Mouse (Mus musculus) embryonic facial prominence, embryonic 15.5 days (tissue): ENCODE results near the gene Myocd. TPM values are rescaled to one million over a fixed set of nuclear protein-coding genes. Genes with fewer than 3 reads are reported as not detected.

Source experiments
- ATAC-seq: fragments of 200-750 bp; cut with Nextera tagmentation; 2 replicates; pipeline ENCODE4 v1.8.0; 2017; ENCODE audit warnings: low read depth, moderate TSS enrichment; ENCODE audit not compliant: insufficient number of reproducible peaks, low FRiP score, low TSS enrichment
- H3K27ac ChIP-seq: fragments of 300-500 bp; sonication (generic); replicated peaks from 2 replicates; pipeline ENCODE4 v1.5.1; 2015; ENCODE audit warnings: mild to moderate bottlenecking, inconsistent platforms
- H3K27me3 ChIP-seq: fragments of 300-500 bp; sonication (generic); 2 replicates; pipeline ENCODE4 v1.6.1; 2015; ENCODE audit warnings: inconsistent platforms
- H3K36me3 ChIP-seq: fragments of 300-500 bp; sonication (generic); 2 replicates; pipeline ENCODE4 v1.6.1; 2015; ENCODE audit warnings: mild to moderate bottlenecking, inconsistent platforms
- H3K4me1 ChIP-seq: fragments of 300-500 bp; sonication (generic); 2 replicates; pipeline ENCODE4 v1.6.1; 2015; ENCODE audit warnings: inconsistent platforms
- H3K4me2 ChIP-seq: fragments of 300-500 bp; sonication (generic); replicated peaks from 2 replicates; pipeline ENCODE4 v1.6.1; 2015; ENCODE audit warnings: mild to moderate bottlenecking, inconsistent platforms
- H3K4me3 ChIP-seq: fragments of 300-500 bp; sonication (generic); replicated peaks from 2 replicates; pipeline ENCODE4 v1.5.1; 2015; ENCODE audit warnings: mild to moderate bottlenecking, inconsistent platforms
- H3K9ac ChIP-seq: fragments of 300-500 bp; sonication (generic); 2 replicates; pipeline ENCODE4 v1.6.1; 2015; ENCODE audit warnings: inconsistent platforms
- H3K9me3 ChIP-seq: fragments of 300-500 bp; sonication (generic); replicated peaks from 2 replicates; pipeline ENCODE4 v1.6.1; 2016; ENCODE audit warnings: inconsistent platforms
- WGBS: fragments of 180-500 bp; shearing (Covaris S2); methylation state at CpG from one replicate; pipeline ENCODE4 v1.1.7; 2015; 5-methylcytosine and 5-hydroxymethylcytosine counted together
- polyA plus RNA-seq: library from polyadenylated mRNA; unstranded; fragments of >200 nt; fragmentation: Nextera tagmentation; extraction: Ambion mirVana; gene quantifications from 2 replicates; pipeline ENCODE4 v1.2.1, GENCODE M21; 2015

Myocd gene
- polyA plus RNA-seq, 1 experiment from 2014 or later: 7.9 TPM

DNA sequence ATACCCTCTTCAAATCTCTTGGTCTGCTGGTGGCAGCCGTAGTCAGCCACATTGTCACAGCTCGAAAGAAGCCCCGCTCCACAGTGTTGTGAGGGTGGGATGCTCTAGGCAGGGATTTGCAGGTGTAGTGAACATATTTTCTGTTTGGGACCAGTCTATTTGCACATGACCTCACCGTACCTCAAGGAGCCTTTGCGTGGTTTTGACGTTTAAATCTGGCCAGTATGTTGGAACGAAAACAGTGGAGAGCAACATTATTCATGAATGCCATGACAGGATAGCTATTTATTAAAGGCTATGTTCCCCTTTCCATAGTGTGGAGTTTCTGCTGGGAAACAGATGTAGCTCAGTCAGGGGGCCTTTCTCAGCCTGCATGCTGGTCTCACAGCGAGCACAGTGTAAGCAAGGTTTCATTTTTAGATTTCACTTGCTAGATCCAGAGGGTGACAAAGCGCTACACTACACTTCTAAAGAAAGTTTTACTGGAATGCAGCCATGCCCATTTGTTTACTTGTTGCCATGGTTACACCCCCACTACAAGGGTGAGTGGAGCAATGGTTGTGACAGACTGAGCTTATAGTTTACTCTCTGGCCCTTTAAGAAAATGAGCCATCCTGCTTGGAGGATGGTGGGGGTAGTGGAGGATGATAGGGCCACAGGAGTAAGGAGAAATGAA is 54.7 kb downstream of the Myocd start:
- 53% methylated on average over 9 of the region's 9 CpGs for WGBS
- H3K4me2 ChIP-seq: no peak overlapping the region

DNA sequence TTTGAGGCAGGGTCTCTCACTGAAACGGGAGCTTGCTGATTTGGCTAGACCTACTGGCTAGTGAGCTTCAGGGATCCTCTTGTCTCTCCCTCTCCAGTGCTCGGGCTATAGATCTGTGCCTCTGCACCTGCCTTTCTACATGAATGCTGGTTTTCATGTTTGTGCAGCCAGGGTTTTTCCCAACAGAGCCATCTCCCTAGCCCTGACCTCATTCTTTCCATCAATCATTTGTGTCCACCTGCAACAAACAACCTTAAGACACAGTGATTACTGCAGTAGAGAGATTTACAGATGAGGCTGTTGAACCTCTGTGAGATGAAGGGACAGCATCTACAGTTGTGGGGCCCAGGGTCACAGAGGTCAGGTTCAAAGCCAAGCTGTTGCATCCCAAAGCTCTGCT is 56.0 kb downstream of the Myocd start:
- no peak for ATAC-seq
- H3K27me3 ChIP-seq: no peaks in the 10 kb centered on the region
- H3K9me3 ChIP-seq: no peaks in the 10 kb centered on the region
- H3K36me3 ChIP-seq: no peaks in the 10 kb centered on the region
- WGBS: 90% methylated on average over 2 of the region's 2 CpGs
- H3K4me2 ChIP-seq: no peak overlapping the region
- H3K4me3 ChIP-seq: no peak overlapping the region
- H3K27ac ChIP-seq: no peak overlapping the region
- no peak overlapping the region for H3K9ac ChIP-seq
- H3K4me1 ChIP-seq: no peaks in the 10 kb centered on the region; the same call in 1 of the 2 replicates

More for the DNA sequence above, 54.7 kb downstream of the Myocd start:
- Histone ChIP-seq H3K9me3 (no peaks in the 10 kb centered on the region), H3K4me1 (no peaks in the 10 kb centered on the region; the same call in 1 of the 2 replicates), H3K4me3 (no peak overlapping the region), H3K27me3 (no peaks in the 10 kb centered on the region), H3K27ac (no peak overlapping the region), H3K36me3 (no peaks in the 10 kb centered on the region), H3K9ac (no peak overlapping the region)
- ATAC-seq: no peak

DNA sequence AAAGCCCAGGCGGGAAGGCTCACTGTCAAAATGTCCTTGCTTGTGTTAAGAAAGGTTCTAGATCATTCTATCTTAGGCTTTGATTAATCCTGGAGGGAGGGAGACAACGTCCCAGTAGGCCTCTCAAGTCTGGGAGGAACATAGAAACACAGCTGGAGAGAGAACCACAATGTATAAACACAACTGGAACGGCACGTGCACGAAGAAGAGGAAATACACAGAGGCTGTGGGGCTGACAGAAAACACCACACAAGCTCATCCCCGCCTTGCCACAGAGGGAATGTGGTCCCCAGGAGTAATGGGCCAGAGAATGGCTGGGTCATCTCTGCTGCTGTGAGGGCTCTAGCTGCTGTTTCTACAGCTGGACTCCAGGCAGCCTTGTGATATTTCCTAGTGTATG is 58.1 kb downstream of the Myocd start:
- no peaks in the 10 kb centered on the region; the same call in 1 of the 2 replicates for H3K4me1 ChIP-seq
- H3K27ac ChIP-seq: no peak overlapping the region
- no peaks in the 10 kb centered on the region for H3K27me3 ChIP-seq
- H3K9me3 ChIP-seq: no peaks in the 10 kb centered on the region
- H3K4me3 ChIP-seq: no peak overlapping the region
- no peak for ATAC-seq
- H3K36me3 ChIP-seq: no peaks in the 10 kb centered on the region
- no peak overlapping the region for H3K9ac ChIP-seq
- H3K4me2 ChIP-seq: no peak overlapping the region
- WGBS: 70% methylated on average over 6 of the region's 6 CpGs

DNA sequence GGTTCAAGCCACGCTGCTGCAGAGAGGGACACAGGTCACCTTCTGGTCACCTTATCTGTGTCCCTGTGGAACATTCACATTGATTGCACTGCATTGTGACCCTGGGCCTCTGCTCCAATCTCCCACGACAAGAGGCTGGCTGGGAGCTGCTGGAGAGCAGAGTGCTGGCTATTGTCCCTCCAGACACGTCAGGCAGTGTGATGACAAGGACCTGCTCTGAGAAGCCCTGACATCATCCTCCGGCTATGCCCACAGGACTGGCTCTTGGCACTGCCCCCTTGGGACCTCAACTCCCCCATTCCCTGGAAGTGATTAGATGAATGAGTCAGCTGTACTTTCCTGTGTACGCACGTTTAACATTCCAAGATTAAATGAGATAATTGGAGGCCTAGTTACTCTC is 60.3 kb downstream of the Myocd start:
- WGBS: 42% methylated on average over 6 of the region's 6 CpGs
- no peak overlapping the region for H3K4me3 ChIP-seq
- no peaks in the 10 kb centered on the region for H3K4me1 ChIP-seq
- H3K36me3 ChIP-seq: no peaks in the 10 kb centered on the region
- no peak for ATAC-seq
- no peaks in the 10 kb centered on the region for H3K27me3 ChIP-seq
- H3K9ac ChIP-seq: no peak overlapping the region
- H3K27ac ChIP-seq: no peak overlapping the region
- no peak overlapping the region for H3K4me2 ChIP-seq
- no peaks in the 10 kb centered on the region for H3K9me3 ChIP-seq

DNA sequence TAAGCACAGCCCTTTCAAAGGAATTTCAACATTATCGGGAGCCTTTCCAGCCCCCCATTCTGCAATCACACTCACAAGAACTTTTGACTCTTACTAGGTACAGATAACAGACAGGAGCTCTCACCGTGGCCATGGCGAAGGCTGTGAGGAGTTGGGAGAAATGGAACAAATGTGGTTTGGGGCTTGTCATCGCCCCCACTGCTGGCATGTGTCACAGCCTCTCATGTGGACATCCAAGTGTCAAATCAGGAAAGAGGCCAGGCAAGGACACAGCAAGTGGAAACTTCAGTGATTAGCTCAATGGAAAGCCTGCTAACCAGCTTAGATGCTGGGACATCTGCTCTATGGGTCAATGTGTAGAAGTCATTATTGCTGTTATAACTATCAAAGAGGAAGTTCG is 64.5 kb downstream of the Myocd start:
- no peaks in the 10 kb centered on the region for H3K36me3 ChIP-seq
- H3K4me2 ChIP-seq: no peak overlapping the region
- no peak for ATAC-seq
- H3K4me1 ChIP-seq: no peaks in the 10 kb centered on the region
- WGBS: 79% methylated on average over 5 of the region's 5 CpGs
- no peak overlapping the region for H3K4me3 ChIP-seq
- H3K27ac ChIP-seq: no peak overlapping the region
- H3K27me3 ChIP-seq: no peaks in the 10 kb centered on the region
- no peaks in the 10 kb centered on the region for H3K9me3 ChIP-seq
- H3K9ac ChIP-seq: no peak overlapping the region

DNA sequence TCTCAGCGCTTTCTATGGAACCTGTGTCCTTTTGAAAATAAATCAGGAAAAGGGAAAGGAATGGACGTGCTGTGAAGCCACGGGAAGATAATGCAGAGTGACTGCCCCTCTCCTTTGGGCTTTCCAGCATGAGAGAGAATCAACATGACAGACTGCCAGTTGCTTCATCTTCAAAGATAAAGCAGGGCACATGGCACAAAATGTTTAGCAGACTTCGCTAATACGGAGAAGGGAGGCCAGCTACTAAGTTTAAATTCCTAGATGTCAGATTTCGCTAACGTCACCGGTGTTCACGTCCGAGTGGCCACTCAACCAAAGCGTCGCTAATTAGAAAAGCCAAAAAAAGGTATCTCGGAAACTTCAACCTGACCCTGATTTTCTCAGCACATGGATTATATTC is 65.1 kb downstream of the Myocd start:
- Histone ChIP-seq H3K27me3 (no peaks in the 10 kb centered on the region), H3K9ac (no peak overlapping the region), H3K4me1 (no peaks in the 10 kb centered on the region), H3K9me3 (no peaks in the 10 kb centered on the region), H3K4me2 (no peak overlapping the region), H3K4me3 (no peak overlapping the region), H3K27ac (no peak overlapping the region), H3K36me3 (no peaks in the 10 kb centered on the region)
- WGBS: 58% methylated on average over 13 of the region's 13 CpGs
- no peak for ATAC-seq

DNA sequence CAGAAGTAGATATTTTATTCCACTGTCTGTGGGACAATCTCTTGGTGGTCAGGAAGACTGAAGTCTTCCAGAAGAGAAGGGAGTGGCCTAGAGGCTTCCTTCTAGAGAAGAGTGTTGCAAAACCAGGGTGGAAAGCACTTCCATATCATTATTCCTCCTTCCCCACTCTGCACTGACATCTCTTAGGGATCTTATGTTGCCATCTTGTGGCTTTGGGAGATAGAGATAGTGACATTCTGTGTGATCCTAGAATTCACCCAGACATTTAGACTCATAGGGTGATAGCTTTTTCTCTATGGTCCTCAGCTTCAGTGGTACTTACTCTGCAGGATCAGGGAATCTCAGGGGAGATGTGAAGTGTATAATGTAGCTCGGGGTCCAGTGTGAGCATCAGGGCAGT is 66.8 kb downstream of the Myocd start:
- Histone ChIP-seq H3K9me3 (no peaks in the 10 kb centered on the region), H3K27ac (no peak overlapping the region), H3K4me2 (no peak overlapping the region), H3K4me3 (no peak overlapping the region), H3K9ac (no peak overlapping the region), H3K4me1 (no peaks in the 10 kb centered on the region), H3K36me3 (no peaks in the 10 kb centered on the region), H3K27me3 (no peaks in the 10 kb centered on the region)
- no peak for ATAC-seq
- 78% methylated on average over 1 of the region's 1 CpGs for WGBS

DNA sequence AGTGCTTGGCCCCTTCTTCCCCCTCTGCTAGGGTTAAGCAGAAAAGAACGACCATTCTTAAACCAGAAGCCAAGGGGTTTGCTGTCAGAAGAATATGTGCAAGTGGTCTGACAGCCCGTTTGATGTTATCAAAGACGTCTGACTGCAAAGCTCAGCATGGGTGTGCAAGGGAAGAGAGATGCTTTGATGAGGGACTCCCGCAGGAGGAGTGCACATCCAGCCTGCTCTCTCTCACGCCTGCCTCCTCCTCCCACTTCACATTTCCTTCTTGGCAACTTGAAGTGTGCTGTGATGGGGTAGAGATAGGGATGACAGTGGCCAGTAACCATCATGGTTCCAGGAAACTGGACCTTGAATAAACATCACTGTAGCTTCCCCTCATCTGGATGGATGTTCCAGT is 67.6 kb downstream of the Myocd start:
- Histone ChIP-seq H3K27me3 (no peaks in the 10 kb centered on the region), H3K9ac (no peak overlapping the region), H3K4me1 (no peaks in the 10 kb centered on the region), H3K36me3 (no peaks in the 10 kb centered on the region), H3K4me2 (no peak overlapping the region), H3K4me3 (no peak overlapping the region), H3K9me3 (no peaks in the 10 kb centered on the region), H3K27ac (no peak overlapping the region)
- no peak for ATAC-seq
- 42% methylated on average over 5 of the region's 5 CpGs for WGBS

DNA sequence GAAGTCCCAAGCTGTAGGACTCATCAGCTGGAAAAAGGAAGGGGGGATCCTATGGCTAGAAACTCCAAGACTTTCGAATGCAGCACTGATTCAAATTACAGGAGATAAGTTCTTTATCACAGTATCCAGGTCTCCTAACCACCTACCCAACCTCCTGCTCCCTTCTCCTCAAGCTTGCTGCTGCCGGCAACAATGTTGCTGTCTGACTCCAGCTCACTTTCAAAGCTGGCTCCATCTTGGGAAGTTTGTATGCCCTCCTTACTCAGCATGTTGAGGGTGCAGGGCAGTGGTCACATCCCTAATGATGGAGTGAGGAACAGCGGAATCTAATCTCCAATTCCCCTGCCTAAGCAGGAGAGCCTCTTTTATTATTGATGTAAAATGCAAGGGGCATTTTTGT is 71.8 kb downstream of the Myocd start:
- Histone ChIP-seq H3K36me3 (no peaks in the 10 kb centered on the region), H3K27ac (no peak overlapping the region), H3K9me3 (no peaks in the 10 kb centered on the region), H3K9ac (no peak overlapping the region), H3K27me3 (no peaks in the 10 kb centered on the region), H3K4me2 (no peak overlapping the region), H3K4me1 (no peaks in the 10 kb centered on the region), H3K4me3 (no peak overlapping the region)
- WGBS: 81% methylated on average over 3 of the region's 3 CpGs
- ATAC-seq: no peak

DNA sequence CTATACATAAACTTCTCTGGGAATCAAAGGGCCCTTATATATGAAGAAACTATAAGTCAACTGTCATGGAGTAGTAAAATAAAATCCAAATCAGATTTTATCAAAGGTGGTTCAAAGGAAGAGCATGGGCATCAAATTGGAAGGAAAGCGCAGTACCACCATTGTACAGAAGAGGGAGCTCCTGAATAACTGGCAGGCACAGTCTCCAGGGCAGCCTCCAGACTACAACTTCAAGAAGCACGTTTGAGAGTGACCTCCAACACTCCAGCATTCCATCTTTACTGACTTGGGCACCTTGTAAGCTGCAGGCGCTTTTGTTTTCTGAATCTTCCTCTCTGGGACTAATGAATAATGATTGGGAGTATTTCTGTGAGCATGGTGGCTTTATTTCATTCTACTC is 72.5 kb downstream of the Myocd start:
- no peak for ATAC-seq

DNA sequence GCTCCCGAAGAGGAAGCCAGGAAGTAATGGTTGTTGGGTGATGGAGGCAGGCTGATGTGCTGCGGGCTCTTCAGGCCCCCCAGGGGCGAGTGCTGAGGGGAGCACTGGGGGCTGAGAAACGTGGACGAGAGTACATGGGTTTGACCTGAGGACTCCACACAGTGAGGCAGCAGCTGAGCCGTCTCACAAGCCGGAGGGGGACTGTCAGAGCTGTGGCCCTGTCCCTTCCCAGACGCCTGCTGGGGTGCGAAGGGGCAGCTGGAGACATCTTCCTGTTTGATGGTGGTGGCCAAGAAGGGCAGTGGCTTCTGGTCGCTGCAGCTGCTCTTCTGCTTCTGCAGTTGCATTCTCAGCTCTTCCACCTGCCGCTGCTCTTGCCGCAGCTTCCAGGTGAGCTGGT is 82.8 kb downstream of the Myocd start:
- Histone ChIP-seq H3K9me3 (no peaks in the 10 kb centered on the region), H3K9ac (no peak overlapping the region)

More for the DNA sequence above, 72.5 kb downstream of the Myocd start:
- no peaks in the 10 kb centered on the region for H3K9me3 ChIP-seq
- no peak overlapping the region for H3K4me2 ChIP-seq
- no peaks in the 10 kb centered on the region for H3K4me1 ChIP-seq
- H3K27ac ChIP-seq: no peak overlapping the region
- H3K4me3 ChIP-seq: no peak overlapping the region
- H3K36me3 ChIP-seq: no peaks in the 10 kb centered on the region
- no peaks in the 10 kb centered on the region for H3K27me3 ChIP-seq
- WGBS: 5% methylated on average over 3 of the region's 3 CpGs
- H3K9ac ChIP-seq: no peak overlapping the region

DNA sequence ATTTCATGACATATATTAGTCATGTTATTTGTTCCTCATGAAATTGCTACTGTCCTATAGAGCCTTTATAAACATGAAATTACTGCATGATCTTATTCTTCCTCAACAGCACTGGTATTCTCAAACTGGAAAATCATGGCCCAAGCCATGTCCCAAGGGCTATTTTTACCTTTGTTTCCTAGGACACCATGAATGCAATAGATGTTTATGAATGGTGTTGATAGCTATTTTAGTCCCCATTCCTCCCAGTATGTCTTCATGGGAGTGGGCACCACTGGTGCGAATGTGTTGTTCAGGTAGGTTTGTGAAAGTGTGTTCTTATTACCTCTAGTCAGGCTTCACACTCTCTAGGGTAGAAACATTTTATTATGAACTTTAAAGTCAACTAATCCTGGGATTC is 84.7 kb downstream of the Myocd start:
- H3K9ac ChIP-seq: no peak overlapping the region
- ATAC-seq: no peak
- WGBS: 95% methylated on average over 1 of the region's 1 CpGs

More for the DNA sequence above, 82.8 kb downstream of the Myocd start:
- Histone ChIP-seq H3K36me3 (no peaks in the 10 kb centered on the region), H3K4me1 (no peaks in the 10 kb centered on the region), H3K4me3 (no peak overlapping the region), H3K4me2 (no peak overlapping the region), H3K27ac (no peak overlapping the region), H3K27me3 (no peaks in the 10 kb centered on the region)
- WGBS: 88% methylated on average over 12 of the region's 12 CpGs
- ATAC-seq: no peak

More for the DNA sequence above, 84.7 kb downstream of the Myocd start:
- H3K27ac ChIP-seq: no peak overlapping the region
- H3K9me3 ChIP-seq: no peaks in the 10 kb centered on the region
- no peak overlapping the region for H3K4me2 ChIP-seq
- H3K4me3 ChIP-seq: no peak overlapping the region
- H3K27me3 ChIP-seq: no peaks in the 10 kb centered on the region
- no peaks in the 10 kb centered on the region for H3K36me3 ChIP-seq
- no peaks in the 10 kb centered on the region for H3K4me1 ChIP-seq
